Mouse (Mus musculus) erythroblast, adult 5-6 weeks (primary cell): ENCODE measurements around the gene Vmn2r107. TPM values are rescaled to one million over a fixed set of nuclear protein-coding genes. Genes with fewer than 3 reads are reported as not detected.

Experiments used
- ATAC-seq: replicated peaks from 2 replicates; pipeline ENCODE4 v1.8.0; 2016; ENCODE audit warnings: moderate number of reproducible peaks, mild to moderate bottlenecking, moderate TSS enrichment, inconsistent platforms; ENCODE audit not compliant: poor library complexity, low FRiP score, severe bottlenecking
- total RNA-seq, 2 experiments: library from RNA; stranded (forward) in 1 of 2; stranded (reverse) in 1 of 2; fragments of 150-400 nt in 1 of 2; fragments of 200-764, 138-1000 nt in 1 of 2; gene quantifications; 2 replicates each; pipeline versions ENCODE4 v1.2.3 to v1.2.4; 2015 to 2017; ENCODE audit warnings: low replicate concordance in 2 of 2

Vmn2r107 gene
- total RNA-seq (2015; ENCODE audit: low replicate concordance), result not detected in 2 replicates
- total RNA-seq (2017; ENCODE audit: low replicate concordance), result 0.14 TPM in 1 of 2 replicates, not detected in the other

GRCm38 (mm10) chr17:20344942-20345341 is at the start of gene Vmn2r107:
Vmn2r107 (plus strand) TSS chr17:20345242.
- ATAC-seq, result no peak

- no peak for ATAC-seq
Measured at GRCm38 (mm10) chr17:20305790-20306189, 39.3 kb upstream of the Vmn2r107 start.

GRCm38 (mm10) chr17:20399105-20399504 is 54.1 kb downstream of the Vmn2r107 start:
- no peak for ATAC-seq

- no peak for ATAC-seq
Measured at GRCm38 (mm10) chr17:20413846-20414245, 68.8 kb downstream of the Vmn2r107 start, which contains the start of gene Vmn1r224. Vmn1r224 (plus strand) TSS chr17:20414146.

Other genes starting within 250 kb of the Vmn2r107 start
- not detected in 2 replicates for gene Fpr-rs7, start 231.0 kb upstream of the Vmn2r107 start, total RNA-seq (2015; ENCODE audit: low replicate concordance)
- gene Fpr-rs7, start 231.0 kb upstream of the Vmn2r107 start, total RNA-seq (2017; ENCODE audit: low replicate concordance), result not detected in 2 replicates
- gene Fpr-rs6, start 162.1 kb upstream of the Vmn2r107 start, total RNA-seq (2015; ENCODE audit: low replicate concordance), result not detected in 2 replicates
- gene Fpr-rs6, start 162.1 kb upstream of the Vmn2r107 start, total RNA-seq (2017; ENCODE audit: low replicate concordance), result not detected in 2 replicates
- not detected in 2 replicates for gene Vmn2r105, start 110.2 kb upstream of the Vmn2r107 start, total RNA-seq (2015; ENCODE audit: low replicate concordance)
- gene Vmn2r105, start 110.2 kb upstream of the Vmn2r107 start, total RNA-seq (2017; ENCODE audit: low replicate concordance), result under 0.01 TPM in 1 of 2 replicates, not detected in the other
- not detected in 2 replicates for gene Vmn2r106, start 59.7 kb upstream of the Vmn2r107 start, total RNA-seq (2015; ENCODE audit: low replicate concordance)
- gene Vmn2r106, start 59.7 kb upstream of the Vmn2r107 start, total RNA-seq (2017; ENCODE audit: low replicate concordance), result 0.26 TPM in 1 of 2 replicates, not detected in the other
- gene Vmn1r224, start 68.9 kb downstream of the Vmn2r107 start, total RNA-seq (2015; ENCODE audit: low replicate concordance), result not detected in 2 replicates
- gene Vmn1r224, start 68.9 kb downstream of the Vmn2r107 start, total RNA-seq (2017; ENCODE audit: low replicate concordance), result 0.14 TPM in 1 of 2 replicates, not detected in the other
- gene Vmn2r108, start 136.1 kb downstream of the Vmn2r107 start, total RNA-seq (2015; ENCODE audit: low replicate concordance), result not detected in 2 replicates
- gene Vmn2r108, start 136.1 kb downstream of the Vmn2r107 start, total RNA-seq (2017; ENCODE audit: low replicate concordance), result not detected in 2 replicates
- not detected in 2 replicates for gene Vmn1r225, start 152.9 kb downstream of the Vmn2r107 start, total RNA-seq (2015; ENCODE audit: low replicate concordance)
- gene Vmn1r225, start 152.9 kb downstream of the Vmn2r107 start, total RNA-seq (2017; ENCODE audit: low replicate concordance), result not detected in 2 replicates
- gene Vmn2r109, start 219.5 kb downstream of the Vmn2r107 start, total RNA-seq (2015; ENCODE audit: low replicate concordance), result not detected in 2 replicates
- not detected in 2 replicates for gene Vmn2r109, start 219.5 kb downstream of the Vmn2r107 start, total RNA-seq (2017; ENCODE audit: low replicate concordance)